Mouse (Mus musculus) forebrain, embryonic 14.5 days (tissue): ENCODE data around the gene Qk. TPM values are rescaled to one million over a fixed set of nuclear protein-coding genes. Genes with fewer than 3 reads are reported as not detected.

Experiments used
- ATAC-seq: fragments of 200-750 bp; cut with Nextera tagmentation; 2 replicates; pipeline ENCODE4 v1.8.0; 2017; ENCODE audit warnings: mild to moderate bottlenecking, moderate library complexity
- DNase-seq: peaks from one replicate; pipeline ENCODE4 v3.0.0-alpha.2; 2015; ENCODE audit warnings: low spot score
- H3K27ac ChIP-seq: fragments of 300-500 bp; sonication (generic); 2 replicates; pipeline ENCODE4 v1.5.1; 2014; ENCODE audit warnings: low read depth, mild to moderate bottlenecking, control low read depth, low read length, moderate library complexity
- H3K27me3 ChIP-seq: fragments of 300-500 bp; sonication (generic); replicated peaks from 2 replicates; pipeline ENCODE4 v1.6.1; 2014; ENCODE audit warnings: low read length, control low read depth, mixed read lengths; ENCODE audit not compliant: control insufficient read depth, insufficient read depth
- H3K36me3 ChIP-seq: fragments of 300-500 bp; sonication (generic); 2 replicates; pipeline ENCODE4 v1.6.1; 2014; ENCODE audit warnings: low read length, control low read depth; ENCODE audit not compliant: control insufficient read depth, insufficient read depth
- H3K4me1 ChIP-seq: fragments of 300-500 bp; sonication (generic); 2 replicates; pipeline ENCODE4 v1.6.1; 2014; ENCODE audit warnings: antibody characterized with exemption, low read length, control low read depth; ENCODE audit not compliant: control insufficient read depth, insufficient read depth
- H3K4me2 ChIP-seq: fragments of 300-500 bp; sonication (generic); 2 replicates; pipeline ENCODE4 v1.6.1; 2014; ENCODE audit warnings: mild to moderate bottlenecking, control low read depth, low read length
- H3K4me3 ChIP-seq: fragments of 300-500 bp; sonication (generic); 2 replicates; pipeline ENCODE4 v1.5.1; 2014; ENCODE audit warnings: low read depth, low read length, control low read depth
- H3K9ac ChIP-seq: fragments of 300-500 bp; sonication (generic); 2 replicates; pipeline ENCODE4 v1.6.1; 2014; ENCODE audit warnings: mild to moderate bottlenecking, low read length, control low read depth, moderate library complexity
- H3K9me3 ChIP-seq: fragments of 300-500 bp; sonication (generic); replicated peaks from 2 replicates; pipeline ENCODE4 v1.6.1; 2016; ENCODE audit warnings: low read length, control low read depth, mixed read lengths; ENCODE audit not compliant: control insufficient read depth
- WGBS: fragments of 180-500 bp; shearing (Covaris S2); extraction: QIAGEN DNeasy Blood & Tissue Kit; methylation state at CpG from one replicate; pipeline ENCODE4 v1.1.7; 2014; 5-methylcytosine and 5-hydroxymethylcytosine counted together
- polyA plus RNA-seq: library from polyadenylated mRNA; unstranded; fragments of >200 nt; fragmentation: Nextera tagmentation; extraction: Ambion mirVana; gene quantifications from 2 replicates; pipeline ENCODE4 v1.2.1, GENCODE M21; 2014

Gene Qk
- polyA plus RNA-seq, 1 experiment from 2014 or later = 53.3 TPM

GRCm38 (mm10) chr17:10195703-10196102 is 124.0 kb downstream of the Qk start:
- Histone ChIP-seq H3K9me3 (0 out of 2 replicates have a peak, but pooled peaks cover 3% of the 10 kb centered on the region), H3K27ac (no peak overlapping the region), H3K4me1 (no peaks in the 10 kb centered on the region), H3K27me3 (no peaks in the 10 kb centered on the region), H3K4me2 (no peak overlapping the region), H3K9ac (no peak overlapping the region), H3K4me3 (no peak overlapping the region), H3K36me3 (0 out of 2 replicates have a peak, but pooled peaks cover 2% of the 10 kb centered on the region)
- 94% methylated on average over 6 of the region's 6 CpGs for WGBS
- DNase-seq = no peak
- no peak for ATAC-seq

GRCm38 (mm10) chr17:10190857-10191256 is 128.8 kb downstream of the Qk start:
- Histone ChIP-seq H3K4me2 (no peak overlapping the region), H3K36me3 (no peaks in the 10 kb centered on the region), H3K4me1 (no peaks in the 10 kb centered on the region), H3K9me3 (0 out of 2 replicates have a peak, but pooled peaks cover 3% of the 10 kb centered on the region), H3K27ac (no peak overlapping the region), H3K9ac (no peak overlapping the region), H3K27me3 (no peaks in the 10 kb centered on the region), H3K4me3 (no peak overlapping the region)
- ATAC-seq (no peak), DNase-seq (no peak)
- WGBS = 88% methylated on average over 1 of the region's 1 CpGs

- ATAC-seq = no peak
- Histone ChIP-seq H3K4me3 (no peak overlapping the region), H3K4me2 (no peak overlapping the region), H3K9ac (no peak overlapping the region), H3K36me3 (no peaks in the 10 kb centered on the region), H3K27me3 (no peaks in the 10 kb centered on the region), H3K27ac (no peak overlapping the region), H3K4me1 (no peaks in the 10 kb centered on the region), H3K9me3 (0 out of 2 replicates have a peak, but pooled peaks cover 3% of the 10 kb centered on the region)
- 60% methylated on average over 3 of the region's 3 CpGs for WGBS
- no peak for DNase-seq
Measured at GRCm38 (mm10) chr17:10188481-10188880, 131.2 kb downstream of the Qk start.

GRCm38 (mm10) chr17:10187431-10188020 is 132.1 kb downstream of the Qk start:
- DNase-seq = no peak
- H3K27ac ChIP-seq = no peak overlapping the region
- no peaks in the 10 kb centered on the region for H3K4me1 ChIP-seq
- 60% methylated on average over 4 of the region's 4 CpGs for WGBS
- no peaks in the 10 kb centered on the region for H3K36me3 ChIP-seq
- H3K9me3 ChIP-seq = no peaks in the 10 kb centered on the region
- no peak overlapping the region for H3K4me3 ChIP-seq
- H3K27me3 ChIP-seq = no peaks in the 10 kb centered on the region
- H3K4me2 ChIP-seq = no peak overlapping the region
- ATAC-seq = no peak
- H3K9ac ChIP-seq = no peak overlapping the region

- Histone ChIP-seq H3K27ac (no peak overlapping the region), H3K4me2 (no peak overlapping the region), H3K9ac (no peak overlapping the region), H3K9me3 (no peaks in the 10 kb centered on the region), H3K4me3 (no peak overlapping the region), H3K27me3 (no peaks in the 10 kb centered on the region), H3K4me1 (peaks cover 10% of the 10 kb centered on the region), H3K36me3 (no peaks in the 10 kb centered on the region)
- ATAC-seq (no peak), DNase-seq (no peak)
- 69% methylated on average over 6 of the region's 6 CpGs for WGBS
Measured at GRCm38 (mm10) chr17:10181761-10182160, 137.9 kb downstream of the Qk start.

- Histone ChIP-seq H3K4me2 (no peak overlapping the region), H3K4me1 (peaks cover 10% of the 10 kb centered on the region), H3K27me3 (no peaks in the 10 kb centered on the region), H3K9me3 (no peaks in the 10 kb centered on the region), H3K27ac (no peak overlapping the region), H3K9ac (no peak overlapping the region), H3K36me3 (no peaks in the 10 kb centered on the region), H3K4me3 (no peak overlapping the region)
- no peak for ATAC-seq
- WGBS = 14% methylated on average over 5 of the region's 5 CpGs
- DNase-seq = peak; percentile 31
Measured at GRCm38 (mm10) chr17:10177096-10177495, 142.6 kb downstream of the Qk start.

GRCm38 (mm10) chr17:10161258-10161657 is 158.4 kb downstream of the Qk start:
- 94% methylated on average over 3 of the region's 3 CpGs for WGBS

GRCm38 (mm10) chr17:10160415-10160814 is 159.2 kb downstream of the Qk start:
- Histone ChIP-seq H3K4me2 (no peak overlapping the region), H3K4me3 (no peak overlapping the region), H3K27ac (no peak overlapping the region), H3K9me3 (no peaks in the 10 kb centered on the region), H3K27me3 (no peaks in the 10 kb centered on the region), H3K9ac (no peak overlapping the region; the same call in 1 of the 2 replicates), H3K36me3 (no peaks in the 10 kb centered on the region), H3K4me1 (no peaks in the 10 kb centered on the region)
- ATAC-seq (no peak), DNase-seq (no peak)
- 87% methylated on average over 6 of the region's 6 CpGs for WGBS

More at GRCm38 (mm10) chr17:10161258-10161657, 158.4 kb downstream of the Qk start:
- H3K36me3 ChIP-seq = no peaks in the 10 kb centered on the region
- H3K4me1 ChIP-seq = no peaks in the 10 kb centered on the region
- no peaks in the 10 kb centered on the region for H3K27me3 ChIP-seq
- H3K9me3 ChIP-seq = no peaks in the 10 kb centered on the region
- H3K27ac ChIP-seq = no peak overlapping the region
- H3K4me3 ChIP-seq = no peak overlapping the region
- no peak overlapping the region for H3K9ac ChIP-seq
- DNase-seq = no peak
- H3K4me2 ChIP-seq = no peak overlapping the region
- no peak for ATAC-seq

- H3K9ac ChIP-seq = no peak overlapping the region
- H3K36me3 ChIP-seq = no peaks in the 10 kb centered on the region
- 75% methylated on average over 8 of the region's 8 CpGs for WGBS
- H3K4me1 ChIP-seq = no peaks in the 10 kb centered on the region
- H3K27me3 ChIP-seq = no peaks in the 10 kb centered on the region
- no peak overlapping the region for H3K4me3 ChIP-seq
- H3K9me3 ChIP-seq = no peaks in the 10 kb centered on the region
- H3K27ac ChIP-seq = no peak overlapping the region
- ATAC-seq = no peak
- no peak for DNase-seq
- no peak overlapping the region for H3K4me2 ChIP-seq
Measured at GRCm38 (mm10) chr17:10152808-10153413, 166.7 kb downstream of the Qk start.
